Mouse (Mus musculus): ENCODE measurements around the gene Psmc5.

DNA sequence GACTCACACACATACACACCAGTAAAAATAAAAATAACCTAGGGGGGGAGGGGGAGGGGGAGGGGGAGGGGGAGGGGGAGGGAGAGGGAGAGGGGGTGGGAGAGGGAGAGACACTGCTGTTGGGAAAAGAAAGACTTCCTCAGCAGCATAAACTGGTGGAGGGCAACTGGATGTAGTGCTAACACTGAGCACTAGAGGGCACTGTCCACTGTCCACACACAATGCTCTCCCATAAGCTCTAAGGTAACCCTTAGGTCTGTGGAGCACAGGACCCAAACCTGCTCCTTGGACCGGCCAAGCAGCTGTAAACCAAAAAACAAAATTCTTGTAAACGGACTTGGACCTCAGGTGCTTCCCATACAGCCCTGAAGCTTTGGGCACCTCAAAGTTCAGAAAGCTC is 46.7 kb downstream of the Psmc5 start:
- TF ChIP-seq ZNF384 (IDR thresholded peaks at IDR 0.05; ENCODE audit: low read depth, low read length) (no peak), CHD2 (IDR thresholded peaks at IDR 0.05; ENCODE audit: low read depth, low read length) (no peak), HCFC1 (IDR thresholded peaks at IDR 0.05; ENCODE audit: borderline replicate concordance, insufficient read depth, low read length) (no peak)

Measured in ES-E14 (cell line).